Mouse (Mus musculus): ENCODE measurements around the gene Tpd52l1. TPM values are rescaled to one million over a fixed set of nuclear protein-coding genes. Genes with fewer than 3 reads are reported as not detected.

Tpd52l1 gene
- 39.2 and 54.8 TPM in 2 replicates for polyA plus RNA-seq (2014; fragmentation: Nextera tagmentation; extraction: Ambion mirVana)

DNA sequence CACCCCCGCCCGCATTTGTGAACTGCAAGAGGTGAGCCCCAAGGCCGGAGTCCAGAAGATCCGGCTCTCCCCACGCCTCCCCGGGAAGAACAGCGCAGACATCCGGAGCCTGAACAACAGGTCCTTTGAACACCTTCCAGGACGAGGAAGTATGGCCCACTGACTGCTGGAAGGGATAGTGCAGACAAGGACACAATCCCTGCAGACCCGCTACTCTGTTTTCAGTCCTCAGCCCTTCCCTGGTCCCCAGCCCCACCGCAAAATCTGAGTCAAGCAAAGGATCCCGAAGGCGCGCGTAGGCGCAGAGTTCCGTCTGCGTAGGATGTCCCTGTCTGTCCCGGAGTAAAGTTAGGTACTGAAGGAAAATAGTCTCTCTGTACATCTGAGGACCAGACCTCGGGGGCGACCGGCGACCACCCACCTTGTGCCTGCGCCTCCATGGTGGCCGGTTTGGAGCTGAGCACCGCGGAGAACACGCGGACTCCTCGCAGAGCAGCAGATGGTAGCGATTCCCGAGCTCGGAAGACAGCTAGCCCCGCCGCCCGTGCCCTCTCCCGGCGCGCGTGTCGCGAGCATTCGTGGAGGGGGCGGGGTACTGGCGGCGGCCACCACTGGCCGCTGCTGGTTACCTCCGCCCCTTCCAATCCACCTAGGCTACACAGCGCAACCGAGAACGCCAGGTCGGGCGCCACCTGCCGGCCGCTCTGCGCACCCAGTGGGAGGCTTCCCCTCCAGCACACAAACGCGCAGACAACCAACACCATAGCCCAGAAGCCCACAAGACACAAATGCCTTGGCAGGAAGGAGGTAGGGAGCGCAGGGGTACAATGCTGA lies at the start of gene Tpd52l1:
TSS of gene Tpd52l1 (minus strand) at position 668 of the 834 bp plus-strand sequence.
- Histone ChIP-seq H3K27ac (ENCODE audit: low read depth, low read length) (no peak within 1 kb of the TSS), H3K9me3 (ENCODE audit: control insufficient read depth, low read length) (no peaks in the 10 kb centered on the region), H3K4me2 (replicated peaks; ENCODE audit: low read depth, low read length) (peak within 1 kb of the TSS; percentile 60), H3K4me1 (ENCODE audit: control insufficient read depth, insufficient read depth, low read length) (no peaks in the 10 kb centered on the region), H3K36me3 (ENCODE audit: control insufficient read depth, insufficient read depth, low read length) (no peaks in the 10 kb centered on the region), H3K4me3 (ENCODE audit: low read length) (peak within 1 kb of the TSS; percentile 62), H3K9ac (ENCODE audit: low read depth, low read length) (peak within 1 kb of the TSS; percentile 56), H3K27me3 (ENCODE audit: control insufficient read depth, insufficient read depth, low read length) (no peaks in the 10 kb centered on the region)
- 1% methylated on average over 52 of the region's 59 CpGs for WGBS
- ATAC-seq (ENCODE audit: low FRiP score, low TSS enrichment) = peak; percentile 99

DNA sequence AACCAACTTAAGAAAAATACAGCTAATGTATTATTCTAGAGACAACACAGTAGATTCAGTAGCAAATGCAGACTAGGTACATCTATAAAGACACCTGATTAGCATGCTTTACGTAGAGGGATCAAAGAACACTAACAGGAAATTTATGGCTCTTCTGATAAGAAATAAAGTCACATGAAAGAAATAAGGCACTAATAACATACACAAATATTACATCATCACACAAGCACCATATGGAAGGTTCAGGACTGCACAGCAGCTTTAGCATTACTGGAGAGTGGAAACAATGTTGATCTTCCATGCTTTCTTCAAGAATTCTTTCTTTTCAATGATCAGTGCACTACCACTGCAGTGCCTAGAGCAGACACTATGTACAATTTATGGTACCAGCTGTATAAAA lies 48.5 kb upstream of the Tpd52l1 start:
- WGBS = 82% methylated on average over 1 of the region's 1 CpGs

DNA sequence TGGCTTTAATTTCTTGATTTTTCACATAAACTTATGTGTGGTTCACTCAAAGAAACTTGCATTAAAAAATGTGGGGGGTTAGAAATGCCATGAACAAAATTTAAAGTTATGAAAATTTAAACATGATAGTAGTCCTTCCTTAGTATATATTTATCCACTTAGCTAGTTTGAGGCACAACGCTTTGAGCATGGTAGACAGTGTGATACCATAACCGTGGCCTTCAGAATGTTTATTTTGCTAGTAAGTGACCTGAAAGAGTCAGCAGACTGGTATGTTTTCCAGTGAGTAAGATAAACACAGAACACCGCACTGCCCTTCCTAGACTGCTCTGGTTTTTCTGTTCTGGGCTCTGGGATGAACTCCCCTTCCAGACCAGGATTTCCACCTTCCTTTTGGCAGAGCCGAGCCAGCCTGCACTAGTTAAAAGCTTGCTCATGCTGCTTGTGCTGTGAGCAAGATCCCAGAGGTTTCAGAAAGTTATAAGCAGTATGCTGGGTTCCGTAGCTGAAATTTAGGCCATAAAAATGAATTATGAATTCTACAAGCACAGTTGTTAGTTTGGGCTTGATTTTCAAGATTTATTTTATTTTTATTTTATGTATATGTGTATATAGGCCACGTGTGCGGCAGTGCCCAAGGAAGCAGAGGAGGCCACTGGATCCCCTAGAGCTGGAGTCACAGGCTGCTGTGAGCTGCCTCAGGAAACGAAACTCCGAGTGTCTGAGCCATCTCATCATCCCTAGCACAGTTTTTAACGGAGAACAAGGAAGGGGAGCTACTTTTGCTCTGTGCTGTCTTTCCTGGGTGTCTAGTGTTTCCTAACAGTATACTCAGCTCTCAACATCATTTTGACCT lies 21.5 kb upstream of the Tpd52l1 start:
- no peaks in the 10 kb centered on the region for H3K36me3 ChIP-seq (ENCODE audit: control insufficient read depth, insufficient read depth, low read length)
- no peak overlapping the region for H3K9ac ChIP-seq (ENCODE audit: low read depth, low read length)
- peak; percentile 57; the same call in 1 of the 2 replicates for ATAC-seq (ENCODE audit: low FRiP score, low TSS enrichment)
- no peaks in the 10 kb centered on the region for H3K27me3 ChIP-seq (ENCODE audit: control insufficient read depth, insufficient read depth, low read length)
- no peaks in the 10 kb centered on the region for H3K9me3 ChIP-seq (ENCODE audit: control insufficient read depth, low read length)
- H3K4me3 ChIP-seq (ENCODE audit: low read length) = no peak overlapping the region
- no peak overlapping the region for H3K4me2 ChIP-seq (replicated peaks; ENCODE audit: low read depth, low read length)
- no peak overlapping the region for H3K27ac ChIP-seq (ENCODE audit: low read depth, low read length)
- 36% methylated on average over 10 of the region's 10 CpGs for WGBS
- H3K4me1 ChIP-seq (ENCODE audit: control insufficient read depth, insufficient read depth, low read length) = no peaks in the 10 kb centered on the region

More for the DNA sequence above, 48.5 kb upstream of the Tpd52l1 start:
- Histone ChIP-seq H3K9ac (ENCODE audit: low read depth, low read length) (no peak overlapping the region), H3K4me1 (ENCODE audit: control insufficient read depth, insufficient read depth, low read length) (no peaks in the 10 kb centered on the region), H3K4me2 (replicated peaks; ENCODE audit: low read depth, low read length) (no peak overlapping the region), H3K27me3 (ENCODE audit: control insufficient read depth, insufficient read depth, low read length) (no peaks in the 10 kb centered on the region), H3K4me3 (ENCODE audit: low read length) (no peak overlapping the region), H3K9me3 (ENCODE audit: control insufficient read depth, low read length) (no peaks in the 10 kb centered on the region), H3K27ac (ENCODE audit: low read depth, low read length) (no peak overlapping the region), H3K36me3 (ENCODE audit: control insufficient read depth, insufficient read depth, low read length) (no peaks in the 10 kb centered on the region)
- no peak for ATAC-seq (ENCODE audit: low FRiP score, low TSS enrichment)

DNA sequence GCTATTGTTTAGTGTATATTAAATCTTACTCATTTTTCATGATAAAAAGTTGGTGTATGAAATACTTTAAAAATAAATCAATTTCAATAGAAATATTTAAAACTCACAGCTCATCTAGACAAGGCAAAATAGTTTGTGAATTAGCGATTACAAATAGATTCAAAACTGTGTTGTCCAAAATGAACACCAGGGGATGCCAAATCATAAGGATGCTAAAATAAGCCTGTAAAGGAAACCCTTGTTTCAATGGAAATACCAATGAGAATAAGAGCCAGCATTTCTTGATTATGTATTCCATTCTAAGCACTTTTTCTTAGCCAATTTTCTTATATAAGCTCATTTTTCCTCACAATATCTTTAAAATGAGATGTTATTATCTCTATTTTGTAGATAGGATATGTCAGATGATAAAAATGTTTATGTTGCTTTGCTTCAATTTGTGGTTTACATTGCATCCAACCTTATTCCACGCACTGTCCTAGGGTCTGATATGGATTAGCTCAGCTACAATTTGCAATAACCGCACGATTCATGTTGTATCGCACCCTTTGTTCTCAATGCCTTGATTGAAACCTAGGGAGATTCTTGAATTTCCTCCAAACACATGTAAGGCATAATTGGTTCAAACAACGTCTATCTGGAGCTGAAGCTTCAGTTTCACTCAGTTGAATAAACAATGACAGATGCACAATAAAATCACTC lies 20.2 kb upstream of the Tpd52l1 start:
- no peaks in the 10 kb centered on the region for H3K36me3 ChIP-seq (ENCODE audit: control insufficient read depth, insufficient read depth, low read length)
- H3K27ac ChIP-seq (ENCODE audit: low read depth, low read length) = no peak overlapping the region
- ATAC-seq (ENCODE audit: low FRiP score, low TSS enrichment) = no peak
- 83% methylated on average over 6 of the region's 6 CpGs for WGBS
- H3K4me1 ChIP-seq (ENCODE audit: control insufficient read depth, insufficient read depth, low read length) = no peaks in the 10 kb centered on the region
- no peak overlapping the region for H3K4me3 ChIP-seq (ENCODE audit: low read length)
- H3K4me2 ChIP-seq (replicated peaks; ENCODE audit: low read depth, low read length) = no peak overlapping the region
- H3K27me3 ChIP-seq (ENCODE audit: control insufficient read depth, insufficient read depth, low read length) = no peaks in the 10 kb centered on the region
- H3K9ac ChIP-seq (ENCODE audit: low read depth, low read length) = no peak overlapping the region
- H3K9me3 ChIP-seq (ENCODE audit: control insufficient read depth, low read length) = no peaks in the 10 kb centered on the region

DNA sequence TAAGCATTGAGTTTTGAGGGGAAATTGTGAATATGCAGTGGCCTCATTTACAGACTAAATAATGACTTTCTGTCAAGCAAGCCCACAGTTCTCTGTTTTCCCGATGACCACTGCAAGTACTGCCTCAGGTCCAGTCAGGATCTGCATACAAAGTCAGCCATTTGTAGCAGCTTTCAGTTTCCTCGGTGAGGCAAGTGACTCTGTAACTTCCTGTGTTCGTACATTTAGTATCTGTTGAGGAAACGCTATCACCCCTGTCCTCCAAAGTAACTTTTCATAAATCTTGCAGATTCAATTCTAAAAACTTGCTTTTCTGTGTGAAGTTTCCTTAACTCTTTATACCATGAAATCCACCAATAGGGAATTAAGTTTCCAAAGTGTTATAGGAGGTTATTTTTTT lies 19.7 kb upstream of the Tpd52l1 start:
- Histone ChIP-seq H3K4me1 (ENCODE audit: control insufficient read depth, insufficient read depth, low read length) (no peaks in the 10 kb centered on the region), H3K27me3 (ENCODE audit: control insufficient read depth, insufficient read depth, low read length) (no peaks in the 10 kb centered on the region), H3K9me3 (ENCODE audit: control insufficient read depth, low read length) (no peaks in the 10 kb centered on the region), H3K27ac (ENCODE audit: low read depth, low read length) (no peak overlapping the region), H3K36me3 (ENCODE audit: control insufficient read depth, insufficient read depth, low read length) (no peaks in the 10 kb centered on the region), H3K4me3 (ENCODE audit: low read length) (no peak overlapping the region), H3K9ac (ENCODE audit: low read depth, low read length) (no peak overlapping the region), H3K4me2 (replicated peaks; ENCODE audit: low read depth, low read length) (no peak overlapping the region)
- ATAC-seq (ENCODE audit: low FRiP score, low TSS enrichment) = no peak
- 69% methylated on average over 4 of the region's 4 CpGs for WGBS

DNA sequence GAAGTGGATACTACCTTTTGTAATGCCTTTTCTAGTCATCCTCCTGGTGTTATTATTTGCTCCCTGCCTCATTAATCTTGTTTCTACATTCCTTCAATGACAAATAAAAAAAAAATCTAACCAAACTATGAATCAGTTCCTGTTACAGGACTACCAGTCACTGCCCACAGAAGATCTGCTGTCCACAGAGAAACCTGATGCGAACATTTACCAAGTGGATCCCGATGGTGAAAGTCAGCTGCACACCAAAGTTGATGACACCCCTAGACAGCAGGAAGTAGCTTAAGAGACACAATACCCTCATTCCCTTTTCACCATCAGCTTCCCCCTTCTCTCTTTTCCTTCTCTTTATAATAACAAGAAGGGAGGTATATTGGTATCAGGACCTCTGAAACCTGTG lies 17.3 kb upstream of the Tpd52l1 start:
- Histone ChIP-seq H3K4me3 (ENCODE audit: low read length) (no peak overlapping the region), H3K9me3 (ENCODE audit: control insufficient read depth, low read length) (no peaks in the 10 kb centered on the region), H3K27me3 (ENCODE audit: control insufficient read depth, insufficient read depth, low read length) (no peaks in the 10 kb centered on the region), H3K9ac (ENCODE audit: low read depth, low read length) (no peak overlapping the region), H3K27ac (ENCODE audit: low read depth, low read length) (no peak overlapping the region), H3K4me2 (replicated peaks; ENCODE audit: low read depth, low read length) (no peak overlapping the region), H3K4me1 (ENCODE audit: control insufficient read depth, insufficient read depth, low read length) (no peaks in the 10 kb centered on the region), H3K36me3 (ENCODE audit: control insufficient read depth, insufficient read depth, low read length) (no peaks in the 10 kb centered on the region)
- WGBS = 93% methylated on average over 2 of the region's 2 CpGs
- ATAC-seq (ENCODE audit: low FRiP score, low TSS enrichment) = no peak

DNA sequence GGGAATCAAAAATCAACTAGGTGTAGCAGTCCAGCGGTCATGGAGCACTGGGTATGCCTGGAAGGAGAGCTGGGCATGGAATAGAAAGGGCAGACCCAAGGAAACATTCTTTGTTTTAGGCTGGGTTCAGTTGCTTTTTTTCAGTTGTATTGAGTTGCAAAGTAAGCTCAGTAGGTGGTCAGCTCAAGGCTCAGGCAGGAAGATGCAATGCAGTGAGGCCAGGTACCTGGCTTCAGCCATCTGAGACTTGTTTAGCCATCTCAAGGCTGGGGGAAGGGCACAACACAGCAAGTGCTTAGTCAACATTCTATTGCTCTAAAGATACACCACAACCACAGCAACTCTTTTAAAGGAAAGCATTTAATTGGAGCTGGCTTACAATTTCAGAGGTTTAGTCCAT lies 11.0 kb upstream of the Tpd52l1 start:
- H3K9ac ChIP-seq (ENCODE audit: low read depth, low read length) = no peak overlapping the region
- ATAC-seq (ENCODE audit: low FRiP score, low TSS enrichment) = no peak
- no peak overlapping the region for H3K4me2 ChIP-seq (replicated peaks; ENCODE audit: low read depth, low read length)
- 59% methylated on average over 1 of the region's 1 CpGs for WGBS
- H3K27ac ChIP-seq (ENCODE audit: low read depth, low read length) = no peak overlapping the region
- no peaks in the 10 kb centered on the region for H3K9me3 ChIP-seq (ENCODE audit: control insufficient read depth, low read length)
- H3K27me3 ChIP-seq (ENCODE audit: control insufficient read depth, insufficient read depth, low read length) = no peaks in the 10 kb centered on the region
- no peaks in the 10 kb centered on the region for H3K4me1 ChIP-seq (ENCODE audit: control insufficient read depth, insufficient read depth, low read length)
- H3K36me3 ChIP-seq (ENCODE audit: control insufficient read depth, insufficient read depth, low read length) = no peaks in the 10 kb centered on the region
- H3K4me3 ChIP-seq (ENCODE audit: low read length) = no peak overlapping the region

DNA sequence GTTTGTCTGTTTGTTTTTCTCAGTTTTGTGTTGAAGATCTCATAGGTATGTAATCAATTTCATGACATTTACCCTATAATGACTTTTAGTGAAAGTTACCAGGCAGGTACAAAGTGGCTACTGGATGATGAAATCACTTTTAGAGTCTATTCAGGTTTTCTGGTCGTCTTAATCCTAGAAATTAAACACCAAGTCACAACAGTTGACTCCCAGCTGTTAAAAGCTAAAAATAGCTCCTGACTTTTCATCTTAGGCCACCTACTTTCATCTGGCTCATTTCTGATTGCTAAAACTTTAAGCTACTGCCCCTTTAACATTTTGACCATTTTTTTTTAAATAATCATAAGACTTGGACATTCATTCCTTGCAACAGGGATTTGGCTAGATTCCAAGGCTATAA lies 1.3 kb upstream of the Tpd52l1 start:
- Histone ChIP-seq H3K36me3 (ENCODE audit: control insufficient read depth, insufficient read depth, low read length) (no peaks in the 10 kb centered on the region), H3K9ac (ENCODE audit: low read depth, low read length) (no peak overlapping the region), H3K27ac (ENCODE audit: low read depth, low read length) (no peak overlapping the region), H3K4me3 (ENCODE audit: low read length) (no peak overlapping the region), H3K4me1 (ENCODE audit: control insufficient read depth, insufficient read depth, low read length) (no peaks in the 10 kb centered on the region), H3K4me2 (replicated peaks; ENCODE audit: low read depth, low read length) (no peak overlapping the region), H3K27me3 (ENCODE audit: control insufficient read depth, insufficient read depth, low read length) (no peaks in the 10 kb centered on the region), H3K9me3 (ENCODE audit: control insufficient read depth, low read length) (no peaks in the 10 kb centered on the region)
- 31% methylated on average over 1 of the region's 1 CpGs for WGBS
- no peak for ATAC-seq (ENCODE audit: low FRiP score, low TSS enrichment)
